In genomic region chr7:110896453-110896852, GRCm38 (mm10) we compare ENCODE assay signal across 25 mouse cellular contexts. TPM values are rescaled to one million over a fixed set of nuclear protein-coding genes. Genes with fewer than 3 reads are reported as not detected.
A peak's percentile ranks its signal among the peaks of the same experiment; 100 is the strongest.
DNase-seq lines count a peak whose midpoint lies in the region; ATAC-seq and TF ChIP-seq lines count a peak whose summit lies in the region.
"Had no signal": no experiment of that assay in that cellular context is flagged by ENCODE, and none has a peak within 500 bp of the region (broad histone marks: within the 10 kb centered on the region; RNA-seq: fewer than 3 reads in every experiment).

No protein-coding gene starts in this region.

- no peaks in the 10 kb centered on the region for H3K9me3 ChIP-seq in heart, embryonic 11.5 days (replicated peaks; ENCODE audit: control insufficient read depth, low read length)
- H3K9me3 ChIP-seq in heart, embryonic 10.5 days: no peaks in the 10 kb centered on the region
- H3K9me3 ChIP-seq in megakaryocyte, embryonic 14.5 days: no peaks in the 10 kb centered on the region
- H3K9me3 ChIP-seq: G1E had no signal

- no peak for ATAC-seq in heart, embryonic 11.5 days (replicated peaks; ENCODE audit: insufficient number of reproducible peaks, low FRiP score, low TSS enrichment)
- ATAC-seq in megakaryocyte, adult 5-6 weeks (ENCODE audit: poor library complexity, severe bottlenecking): no peak
- ATAC-seq: activated CD4-positive, CD25-positive, alpha-beta regulatory T cell, adult 4 months; CD4-positive, CD25-positive, alpha-beta regulatory T cell, adult 4 months; Patski had no signal

- H3K36me3 ChIP-seq in heart, embryonic 11.5 days (ENCODE audit: control insufficient read depth, insufficient read depth, low read length): no peaks in the 10 kb centered on the region
- peaks cover 5% of the 10 kb centered on the region; the same call in 1 of the 2 replicates for H3K36me3 ChIP-seq in heart, embryonic 10.5 days
- peaks cover 100% of the 10 kb centered on the region for H3K36me3 ChIP-seq in megakaryocyte, embryonic 14.5 days (replicated peaks; ENCODE audit: low read length)
- H3K36me3 ChIP-seq: G1E had no signal

- H3K4me3 ChIP-seq in gastrocnemius, adult 2 months: no peak overlapping the region
- H3K4me3 ChIP-seq in heart, embryonic 11.5 days (ENCODE audit: low read depth, low read length): no peak overlapping the region
- H3K4me3 ChIP-seq in heart, embryonic 10.5 days: no peak overlapping the region
- peak overlapping the region; percentile 35 for H3K4me3 ChIP-seq in megakaryocyte, embryonic 14.5 days (replicated peaks)

- no peak overlapping the region for H3K4me2 ChIP-seq in heart, embryonic 11.5 days

- no peak overlapping the region for H3K9ac ChIP-seq in heart, embryonic 11.5 days (ENCODE audit: low read depth, low read length)

- 91% methylated on average over 7 of the region's 7 CpGs for WGBS in heart, embryonic 11.5 days (ENCODE audit: insufficient replicate concordance)
- 93% methylated on average over 7 of the region's 7 CpGs for WGBS in heart, embryonic 10.5 days

- H3K4me1 ChIP-seq in heart, embryonic 11.5 days (ENCODE audit: control insufficient read depth, insufficient read depth, low read length): 0 out of 2 replicates have a peak, but pooled peaks cover 3% of the 10 kb centered on the region
- H3K4me1 ChIP-seq in heart, embryonic 10.5 days: peaks cover 22% of the 10 kb centered on the region
- H3K4me1 ChIP-seq in megakaryocyte, embryonic 14.5 days: peaks cover 70% of the 10 kb centered on the region

- TF ChIP-seq CTCF in gastrocnemius, adult 2 months (IDR thresholded peaks at IDR 0.05): no peak

- H3K27me3 ChIP-seq in heart, embryonic 11.5 days (ENCODE audit: control insufficient read depth, insufficient read depth, low read length): no peaks in the 10 kb centered on the region
- H3K27me3 ChIP-seq in heart, embryonic 10.5 days (ENCODE audit: insufficient read depth, poor library complexity, severe bottlenecking): no peaks in the 10 kb centered on the region
- H3K27me3 ChIP-seq in megakaryocyte, embryonic 14.5 days (replicated peaks): no peaks in the 10 kb centered on the region
- H3K27me3 ChIP-seq: CH12.LX, Patski had no signal

- no peak for DNase-seq in gastrocnemius, adult 2 months
- DNase-seq in gastrocnemius, postnatal 10 days: no peak
- peak; percentile 72 for DNase-seq in heart, adult 11 months
- peak; percentile 70 for DNase-seq in heart, embryonic 10.5 days (ENCODE audit: low spot score)
- no peak for DNase-seq in heart, adult 9 months (ENCODE audit: low spot score in 2 of 2)
- DNase-seq: adrenal gland, adult 2 months; adrenal gland, adult 8-10 months; adrenal gland, postnatal 10 days; adrenal gland, postnatal 14 days; adrenal gland, postnatal 25 days; adrenal gland, postnatal 36 days; B cell, adult 2 months; cerebellum, adult 11 months; cerebellum, adult 11-12 months had no signal

- intact Hi-C loops in gastrocnemius, adult 2 months (cut with DNase I): no loop called here

- peak overlapping the region; percentile 24; the same call in 1 of the 2 replicates for H3K27ac ChIP-seq in gastrocnemius, adult 2 months
- no peak overlapping the region for H3K27ac ChIP-seq in heart, embryonic 11.5 days (ENCODE audit: low read depth, low read length)
- H3K27ac ChIP-seq in heart, embryonic 10.5 days: no peak overlapping the region

RNA-seq across cellular contexts. Expression of gene Lyve1, which starts 33.4 kb away (rescaled TPM):
- total RNA-seq in gastrocnemius, adult 2 months (2021): 1 to 10 TPM; 5.7 to 9.6 TPM
- 10 to 100 TPM in 1 of 2 experiments, 1 to 10 TPM in 1; 8.4 to 11.5 TPM for total RNA-seq in gastrocnemius, postnatal 10 days (2021)
- polyA plus RNA-seq in heart, embryonic 11.5 days (2014; fragmentation: Nextera tagmentation; extraction: Ambion mirVana): 3.1 and 3.4 TPM in 2 replicates
- polyA plus RNA-seq in heart, embryonic 10.5 days (2016; fragmentation: Nextera tagmentation; extraction: Ambion mirVana): 1.6 and 3.6 TPM in 2 replicates
- polyA plus RNA-seq in megakaryocyte, embryonic 14.5 days (2012; ENCODE audit: insufficient read depth, low replicate concordance): 1.7 TPM in 1 of 2 replicates, not detected in the other
- total RNA-seq in megakaryocyte, adult 5-6 weeks (2015): 1.1 and 1.2 TPM in 2 replicates
- 0.92 and 0.98 TPM in 2 replicates for total RNA-seq in megakaryocyte, adult 5-6 weeks (2017)
- total RNA-seq: CH12.LX, ES-E14, MEL had no signal
- polyA plus RNA-seq: activated CD4-positive, CD25-positive, alpha-beta regulatory T cell, adult 4 months; C2C12; CD4-positive, CD25-positive, alpha-beta regulatory T cell, adult 4 months; G1E; Patski had no signal

RNA-seq across cellular contexts. Expression of gene Rnf141, which starts 52.2 kb away (rescaled TPM):
- 10 to 100 TPM; 20.1 to 21.4 TPM for total RNA-seq in gastrocnemius, adult 2 months (2021)
- 10 to 100 TPM; 14.6 to 17.6 TPM for total RNA-seq in gastrocnemius, postnatal 10 days (2021)
- 34.1 and 35.5 TPM in 2 replicates for polyA plus RNA-seq in heart, embryonic 11.5 days (2014; fragmentation: Nextera tagmentation; extraction: Ambion mirVana)
- 29.3 and 31.6 TPM in 2 replicates for polyA plus RNA-seq in heart, embryonic 10.5 days (2016; fragmentation: Nextera tagmentation; extraction: Ambion mirVana)
- 1.8 TPM in 1 of 2 replicates, not detected in the other for polyA plus RNA-seq in megakaryocyte, embryonic 14.5 days (2012; ENCODE audit: insufficient read depth, low replicate concordance)
- total RNA-seq in megakaryocyte, adult 5-6 weeks (2015): 31.6 and 36.3 TPM in 2 replicates
- total RNA-seq in megakaryocyte, adult 5-6 weeks (2017): 28.7 and 39.0 TPM in 2 replicates

Comparison
In these comparisons a context has a peak if more than half of its experiments do, and no peak if none do; other contexts are left out.
1. DNase-seq: peak in heart, adult 11 months (single experiment) and heart, embryonic 10.5 days (single experiment); none in gastrocnemius, adult 2 months (single experiment), gastrocnemius, postnatal 10 days (single experiment) and heart, adult 9 months (0 of 2).